In genomic region chr2:101062939-101063338, GRCm38 (mm10) we compare ENCODE assay signal across 15 mouse cellular contexts.
"Had no signal": no experiment of that assay in that cellular context is flagged by ENCODE, and none has a peak within 500 bp of the region (broad histone marks: within the 10 kb centered on the region; RNA-seq: fewer than 3 reads in every experiment).

No protein-coding gene starts in this region.

- H3K4me3 ChIP-seq: intestine, embryonic 15.5 days; layer of hippocampus, adult 2 months; limb, embryonic 12.5 days; liver, embryonic 13.5 days; midbrain, embryonic 15.5 days; neural tube, embryonic 13.5 days; stomach, embryonic 15.5 days had no signal

- H3K9me3 ChIP-seq: intestine, embryonic 15.5 days; limb, embryonic 12.5 days; liver, embryonic 13.5 days; midbrain, embryonic 15.5 days; neural tube, embryonic 13.5 days; stomach, embryonic 15.5 days had no signal

- DNase-seq: kidney, adult 2 months; kidney, postnatal 36 days; liver; liver, embryonic 13.5 days; liver, postnatal 0 days; spleen, adult 18-20 months; thymus, adult 2 months; thymus, postnatal 25 days had no signal

- ATAC-seq: intestine, embryonic 15.5 days; liver, postnatal 0 days; midbrain, embryonic 15.5 days had no signal

- H3K4me1 ChIP-seq: intestine, embryonic 15.5 days; limb, embryonic 12.5 days; liver, embryonic 13.5 days; midbrain, embryonic 15.5 days; neural tube, embryonic 13.5 days; stomach, embryonic 15.5 days had no signal

- H3K36me3 ChIP-seq: intestine, embryonic 15.5 days; limb, embryonic 12.5 days; liver, embryonic 13.5 days; midbrain, embryonic 15.5 days; neural tube, embryonic 13.5 days; stomach, embryonic 15.5 days had no signal

- H3K27ac ChIP-seq: intestine, embryonic 15.5 days; layer of hippocampus, adult 2 months; limb, embryonic 12.5 days; liver, embryonic 13.5 days; midbrain, embryonic 15.5 days; neural tube, embryonic 13.5 days; stomach, embryonic 15.5 days had no signal

- H3K27me3 ChIP-seq: intestine, embryonic 15.5 days; limb, embryonic 12.5 days; liver, embryonic 13.5 days; midbrain, embryonic 15.5 days; neural tube, embryonic 13.5 days; stomach, embryonic 15.5 days had no signal

- H3K4me2 ChIP-seq: intestine, embryonic 15.5 days; limb, embryonic 12.5 days; liver, embryonic 13.5 days; midbrain, embryonic 11.5 days; midbrain, embryonic 15.5 days; neural tube, embryonic 13.5 days; stomach, embryonic 15.5 days had no signal

- H3K9ac ChIP-seq: intestine, embryonic 15.5 days; limb, embryonic 12.5 days; liver, embryonic 13.5 days; liver, postnatal 0 days; midbrain, embryonic 15.5 days; neural tube, embryonic 13.5 days; stomach, embryonic 15.5 days had no signal
